Mouse (Mus musculus) stomach, adult 2 months (tissue): ENCODE data around the gene Cd99l2. TPM values are rescaled to one million over a fixed set of nuclear protein-coding genes. Genes with fewer than 3 reads are reported as not detected.

Experiments
- polyA plus RNA-seq: library from polyadenylated mRNA; depleted of rRNA; stranded (reverse); fragments of >200 nt; gene quantifications from 2 replicates; pipeline ENCODE4 v1.2.3, GENCODE M21; 2012; rRNA removed

Gene Cd99l2
- 1.5 and 2.0 TPM in 2 replicates for polyA plus RNA-seq

DNA sequence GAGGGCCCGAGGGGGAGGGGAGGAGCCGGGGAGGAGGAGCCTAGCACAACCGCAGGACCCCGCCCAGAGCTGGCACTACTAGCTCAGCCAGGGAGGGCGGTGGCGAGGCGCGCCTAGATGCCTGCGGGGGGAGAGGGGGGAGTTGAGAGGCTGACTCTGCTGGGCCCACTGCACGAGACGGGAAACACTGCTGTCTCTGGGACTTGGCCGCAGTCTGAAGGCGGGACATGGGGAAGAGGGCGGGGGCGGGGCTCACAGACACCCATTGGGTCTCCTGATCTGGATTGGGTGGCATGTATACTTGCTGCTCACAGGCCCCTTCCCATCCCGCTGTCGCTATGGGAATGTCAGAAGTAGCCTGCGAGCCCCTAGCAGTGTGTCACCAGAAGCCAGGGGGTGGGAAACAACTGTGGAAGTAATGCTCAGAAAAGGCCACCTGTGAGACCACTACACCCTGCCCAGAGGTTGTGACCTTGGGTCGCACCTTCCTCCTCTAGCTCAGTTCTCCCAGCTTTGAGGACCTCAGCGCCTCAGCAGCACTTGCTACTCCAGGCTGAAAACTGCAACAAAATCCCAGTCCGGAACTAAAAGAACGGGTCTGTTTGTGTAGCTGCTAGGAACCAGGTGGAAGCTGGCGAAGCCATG lies at the start of gene Cd99l2:
Gene Cd99l2 (minus strand): TSS at position 216 of the 645 bp plus-strand sequence.

Other genes starting within 250 kb of the Cd99l2 start
- 2.4 TPM in 2 replicates for gene Mtmr1, start 128.1 kb downstream of the Cd99l2 start, polyA plus RNA-seq
- gene Hmgb3, start 63.1 kb upstream of the Cd99l2 start, polyA plus RNA-seq, result 5.0 and 8.7 TPM in 2 replicates
- 0.04 TPM in 1 of 2 replicates, not detected in the other for gene Gpr50, start 170.8 kb upstream of the Cd99l2 start, polyA plus RNA-seq